In genomic region chr8:84217206-84217605, GRCm38 (mm10) we compare ENCODE assay signal across 20 mouse cellular contexts. TPM values are rescaled to one million over a fixed set of nuclear protein-coding genes. Genes with fewer than 3 reads are reported as not detected.
A peak's percentile ranks its signal among the peaks of the same experiment; 100 is the strongest.
DNase-seq lines count a peak whose midpoint lies in the region; ATAC-seq lines count a peak whose summit lies in the region.
"Had no signal": no experiment of that assay in that cellular context is flagged by ENCODE, and none has a peak within 500 bp of the region (broad histone marks: within the 10 kb centered on the region; RNA-seq: fewer than 3 reads in every experiment).

No protein-coding gene starts in this region.

- DNase-seq in midbrain, embryonic 11.5 days (ENCODE audit: low spot score, missing footprints), result peak; percentile 66
- DNase-seq in adipocyte (ENCODE audit: low spot score), result peak; percentile 64
- DNase-seq: adrenal gland, adult 2 months; adrenal gland, adult 8-10 months; adrenal gland, postnatal 10 days; adrenal gland, postnatal 14 days; adrenal gland, postnatal 25 days; adrenal gland, postnatal 36 days; B cell, adult 2 months; cerebellum, adult 11 months; cerebellum, adult 11-12 months; cerebellum, adult 18-20 months; cerebellum, adult 2 months had no signal

- H3K4me2 ChIP-seq in midbrain, embryonic 11.5 days, result no peak overlapping the region
- no peak overlapping the region for H3K4me2 ChIP-seq in midbrain, embryonic 15.5 days
- no peak overlapping the region for H3K4me2 ChIP-seq in liver, embryonic 12.5 days

- H3K4me3 ChIP-seq in midbrain, embryonic 11.5 days (ENCODE audit: low read depth, low read length), result no peak overlapping the region
- no peak overlapping the region for H3K4me3 ChIP-seq in midbrain, embryonic 15.5 days
- no peak overlapping the region for H3K4me3 ChIP-seq in liver, embryonic 12.5 days

- no peaks in the 10 kb centered on the region for H3K27me3 ChIP-seq in midbrain, embryonic 11.5 days (ENCODE audit: control insufficient read depth, insufficient read depth, low read length)
- no peaks in the 10 kb centered on the region for H3K27me3 ChIP-seq in midbrain, embryonic 15.5 days (replicated peaks)
- no peaks in the 10 kb centered on the region for H3K27me3 ChIP-seq in liver, embryonic 12.5 days (replicated peaks)
- H3K27me3 ChIP-seq: CH12.LX, Patski had no signal

- WGBS in midbrain, embryonic 11.5 days, result 94% methylated on average over 11 of the region's 11 CpGs
- 95% methylated on average over 11 of the region's 11 CpGs for WGBS in midbrain, embryonic 15.5 days
- 88% methylated on average over 11 of the region's 11 CpGs for WGBS in liver, embryonic 12.5 days (ENCODE audit: insufficient replicate concordance)

- no peak overlapping the region for H3K9ac ChIP-seq in midbrain, embryonic 11.5 days (ENCODE audit: low read length)
- H3K9ac ChIP-seq in midbrain, embryonic 15.5 days, result no peak overlapping the region
- no peak overlapping the region for H3K9ac ChIP-seq in liver, embryonic 12.5 days

- no peaks in the 10 kb centered on the region for H3K9me3 ChIP-seq in midbrain, embryonic 11.5 days (ENCODE audit: control insufficient read depth, low read length)
- no peaks in the 10 kb centered on the region for H3K9me3 ChIP-seq in midbrain, embryonic 15.5 days
- no peaks in the 10 kb centered on the region for H3K9me3 ChIP-seq in liver, embryonic 12.5 days (replicated peaks)
- H3K9me3 ChIP-seq: G1E had no signal

- H3K4me1 ChIP-seq in midbrain, embryonic 11.5 days (ENCODE audit: control insufficient read depth, insufficient read depth, low read length), result no peaks in the 10 kb centered on the region
- no peaks in the 10 kb centered on the region for H3K4me1 ChIP-seq in midbrain, embryonic 15.5 days
- H3K4me1 ChIP-seq in liver, embryonic 12.5 days, result peaks cover 2% of the 10 kb centered on the region

- H3K36me3 ChIP-seq in midbrain, embryonic 11.5 days (ENCODE audit: control insufficient read depth, insufficient read depth, low read length), result peaks cover 26% of the 10 kb centered on the region
- peaks cover 78% of the 10 kb centered on the region for H3K36me3 ChIP-seq in midbrain, embryonic 15.5 days (replicated peaks)
- H3K36me3 ChIP-seq in liver, embryonic 12.5 days, result peaks cover 71% of the 10 kb centered on the region

- ATAC-seq in midbrain, embryonic 11.5 days (ENCODE audit: low FRiP score), result no peak
- no peak for ATAC-seq in midbrain, embryonic 15.5 days (replicated peaks)
- no peak for ATAC-seq in liver, embryonic 12.5 days
- ATAC-seq: activated CD4-positive, CD25-positive, alpha-beta regulatory T cell, adult 4 months; CD4-positive, CD25-positive, alpha-beta regulatory T cell, adult 4 months; Patski had no signal

- H3K27ac ChIP-seq in midbrain, embryonic 11.5 days (ENCODE audit: low read depth, low read length), result no peak overlapping the region
- H3K27ac ChIP-seq in midbrain, embryonic 15.5 days, result no peak overlapping the region
- H3K27ac ChIP-seq in liver, embryonic 12.5 days, result no peak overlapping the region

RNA-seq across cellular contexts. Expression of gene Zswim4, which starts 19.6 kb away (rescaled TPM):
- 19.4 and 24.7 TPM in 2 replicates for polyA plus RNA-seq in midbrain, embryonic 11.5 days (2014; fragmentation: Nextera tagmentation; extraction: Ambion mirVana)
- 33.2 and 33.3 TPM in 2 replicates for polyA plus RNA-seq in midbrain, embryonic 15.5 days (2015; fragmentation: Nextera tagmentation; extraction: Ambion mirVana)
- polyA plus RNA-seq in liver, embryonic 12.5 days (2016; fragmentation: Nextera tagmentation; extraction: Ambion mirVana), result 3.6 and 5.0 TPM in 2 replicates

RNA-seq across cellular contexts. Expression of gene Nanos3, which starts 32.2 kb away (rescaled TPM):
- polyA plus RNA-seq in midbrain, embryonic 11.5 days (2014; fragmentation: Nextera tagmentation; extraction: Ambion mirVana), result 4.7 and 4.9 TPM in 2 replicates
- polyA plus RNA-seq in midbrain, embryonic 15.5 days (2015; fragmentation: Nextera tagmentation; extraction: Ambion mirVana), result 8.1 and 8.5 TPM in 2 replicates
- 0.61 and 1.3 TPM in 2 replicates for polyA plus RNA-seq in liver, embryonic 12.5 days (2016; fragmentation: Nextera tagmentation; extraction: Ambion mirVana)
- polyA plus RNA-seq: G1E had no signal

RNA-seq across cellular contexts. Expression of gene D8Ertd738e, which starts 32.3 kb away (rescaled TPM):
- 281 and 304 TPM in 2 replicates for polyA plus RNA-seq in midbrain, embryonic 11.5 days (2014; fragmentation: Nextera tagmentation; extraction: Ambion mirVana)
- 225 and 244 TPM in 2 replicates for polyA plus RNA-seq in midbrain, embryonic 15.5 days (2015; fragmentation: Nextera tagmentation; extraction: Ambion mirVana)
- 249 and 259 TPM in 2 replicates for polyA plus RNA-seq in liver, embryonic 12.5 days (2016; fragmentation: Nextera tagmentation; extraction: Ambion mirVana)

RNA-seq across cellular contexts. Expression of gene Mri1, which starts 39.9 kb away (rescaled TPM):
- 47.2 and 52.4 TPM in 2 replicates for polyA plus RNA-seq in midbrain, embryonic 11.5 days (2014; fragmentation: Nextera tagmentation; extraction: Ambion mirVana)
- 49.4 and 50.9 TPM in 2 replicates for polyA plus RNA-seq in midbrain, embryonic 15.5 days (2015; fragmentation: Nextera tagmentation; extraction: Ambion mirVana)
- polyA plus RNA-seq in liver, embryonic 12.5 days (2016; fragmentation: Nextera tagmentation; extraction: Ambion mirVana), result 55.4 and 63.1 TPM in 2 replicates

RNA-seq across cellular contexts. Expression of gene Ccdc130, which starts 53.0 kb away (rescaled TPM):
- polyA plus RNA-seq in midbrain, embryonic 11.5 days (2014; fragmentation: Nextera tagmentation; extraction: Ambion mirVana), result 22.2 and 23.3 TPM in 2 replicates
- polyA plus RNA-seq in midbrain, embryonic 15.5 days (2015; fragmentation: Nextera tagmentation; extraction: Ambion mirVana), result 22.8 and 26.6 TPM in 2 replicates
- polyA plus RNA-seq in liver, embryonic 12.5 days (2016; fragmentation: Nextera tagmentation; extraction: Ambion mirVana), result 9.5 and 10.4 TPM in 2 replicates
